Mouse (Mus musculus): ENCODE results near the gene Hoxa2. TPM values are rescaled to one million over a fixed set of nuclear protein-coding genes. Genes with fewer than 3 reads are reported as not detected.

Gene Hoxa2
- polyA plus RNA-seq, 1 experiment from 2014 or later: 0.29 TPM

DNA sequence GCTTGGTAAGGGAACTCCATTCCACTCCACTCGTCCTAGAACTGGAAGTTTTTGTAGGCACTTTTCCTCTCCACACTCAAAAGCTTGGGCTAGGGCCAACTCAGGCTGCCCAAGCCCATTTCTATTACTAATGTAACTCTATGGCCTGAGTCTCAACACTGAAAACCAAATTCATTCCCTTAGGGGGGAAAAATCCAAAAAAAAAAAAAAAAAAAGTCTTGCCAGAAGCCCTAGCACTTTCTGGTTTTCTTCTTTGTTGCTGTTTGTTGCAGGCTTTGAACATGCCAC is 2.6 kb downstream of the Hoxa2 start:
- no peaks in the 10 kb centered on the region for H3K36me3 ChIP-seq (replicated peaks)
- no peak overlapping the region for H3K27ac ChIP-seq (replicated peaks)
- peaks cover 3% of the 10 kb centered on the region; the same call in 1 of the 2 replicates for H3K4me1 ChIP-seq (replicated peaks)
- ATAC-seq (ENCODE audit: insufficient read depth): no peak
- H3K9me3 ChIP-seq (replicated peaks): no peaks in the 10 kb centered on the region
- WGBS (ENCODE audit: insufficient replicate concordance): 37% methylated on average over 1 of the region's 1 CpGs
- H3K27me3 ChIP-seq: peaks cover 98% of the 10 kb centered on the region
- H3K9ac ChIP-seq: no peak overlapping the region
- no peak overlapping the region for H3K4me3 ChIP-seq (replicated peaks)
- H3K4me2 ChIP-seq: no peak overlapping the region

DNA sequence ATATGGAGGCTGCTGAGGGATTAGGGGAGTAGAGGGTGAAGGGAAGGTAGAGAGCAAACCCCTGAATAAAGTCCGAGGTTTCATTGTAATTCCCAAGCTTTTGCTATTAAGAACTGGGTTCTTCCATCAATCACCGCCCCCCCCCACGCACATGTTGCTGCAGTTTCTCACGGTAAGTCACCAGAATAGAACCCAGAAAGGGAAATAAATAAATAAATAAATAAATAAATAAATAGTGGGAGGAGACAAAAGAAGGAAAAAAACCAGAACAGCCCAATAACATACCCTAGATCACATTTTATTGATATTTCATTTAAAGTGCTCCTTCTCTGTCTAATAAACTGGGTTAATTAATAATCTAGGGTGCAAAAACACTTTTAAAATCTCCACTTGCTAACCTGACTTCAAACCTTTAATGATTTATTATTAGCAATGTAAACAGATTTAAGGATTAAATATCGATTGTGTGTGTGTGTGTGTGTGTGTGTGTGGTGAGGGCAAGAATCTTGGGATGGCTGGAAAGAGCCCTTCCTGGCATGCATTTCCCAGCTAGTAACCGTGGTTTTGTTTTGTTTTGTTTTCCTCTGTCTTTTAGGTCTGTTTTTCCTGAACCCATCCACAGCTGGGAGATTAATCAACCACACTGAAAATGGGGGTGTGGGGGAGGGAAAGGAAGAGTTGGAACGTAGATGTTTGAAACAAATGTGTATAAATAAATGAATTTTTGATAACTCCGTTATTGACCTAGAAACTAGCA is 3.1 kb downstream of the Hoxa2 start:
- WGBS (ENCODE audit: insufficient replicate concordance): 29% methylated on average over 8 of the region's 8 CpGs
- H3K27me3 ChIP-seq: peaks cover 98% of the 10 kb centered on the region
- H3K9ac ChIP-seq: no peak overlapping the region
- no peak overlapping the region for H3K4me3 ChIP-seq (replicated peaks)
- no peak for ATAC-seq (ENCODE audit: insufficient read depth)
- no peaks in the 10 kb centered on the region for H3K9me3 ChIP-seq (replicated peaks)
- no peaks in the 10 kb centered on the region for H3K36me3 ChIP-seq (replicated peaks)
- H3K27ac ChIP-seq (replicated peaks): no peak overlapping the region
- H3K4me1 ChIP-seq (replicated peaks): peaks cover 3% of the 10 kb centered on the region; the same call in 1 of the 2 replicates
- no peak overlapping the region for H3K4me2 ChIP-seq

DNA sequence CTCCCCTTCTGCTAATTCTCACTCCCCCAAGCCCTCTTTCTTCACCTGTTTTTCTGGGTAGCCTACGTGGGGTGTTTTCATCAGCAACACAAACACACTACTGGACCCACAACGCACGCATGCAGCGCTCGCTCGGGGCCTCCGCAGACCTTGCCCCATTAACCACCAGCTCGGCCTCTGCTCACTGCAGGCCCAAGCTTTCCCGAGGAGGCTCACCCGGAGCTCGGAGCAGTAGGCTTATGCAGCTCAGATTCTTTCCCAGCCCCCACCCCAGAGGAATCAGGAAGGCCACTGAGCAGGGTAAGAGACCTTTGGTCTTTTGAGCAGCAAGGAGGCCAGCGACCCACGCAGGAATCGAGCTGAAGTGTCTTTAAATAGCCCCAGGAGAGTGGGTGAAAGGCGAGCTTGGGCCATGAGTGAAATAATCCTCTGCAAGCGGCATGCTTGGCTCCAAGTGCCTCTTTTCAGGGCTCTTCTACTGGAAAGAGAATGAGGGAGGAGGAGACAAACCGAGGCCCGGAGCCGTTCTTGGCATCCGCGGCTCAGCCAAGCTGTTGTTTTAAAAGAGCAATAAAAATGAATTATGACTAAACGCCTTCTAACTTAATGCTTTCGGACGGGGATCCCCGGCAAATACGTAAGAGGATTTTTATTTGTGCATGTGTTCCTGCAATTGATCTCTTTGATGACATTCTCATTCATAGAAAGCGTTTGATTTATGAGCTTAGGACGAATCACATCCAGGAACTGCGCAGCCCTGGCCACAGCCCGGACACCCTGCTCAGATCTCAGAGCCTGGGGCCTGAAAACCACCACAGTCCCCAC is 3.9 kb downstream of the Hoxa2 start:
- WGBS (ENCODE audit: insufficient replicate concordance): 12% methylated on average over 30 of the region's 30 CpGs
- H3K4me3 ChIP-seq (replicated peaks): no peak overlapping the region
- 0 out of 2 replicates have a peak overlapping the region, but pooled peaks have one; percentile 19 for H3K27ac ChIP-seq (replicated peaks)

DNA sequence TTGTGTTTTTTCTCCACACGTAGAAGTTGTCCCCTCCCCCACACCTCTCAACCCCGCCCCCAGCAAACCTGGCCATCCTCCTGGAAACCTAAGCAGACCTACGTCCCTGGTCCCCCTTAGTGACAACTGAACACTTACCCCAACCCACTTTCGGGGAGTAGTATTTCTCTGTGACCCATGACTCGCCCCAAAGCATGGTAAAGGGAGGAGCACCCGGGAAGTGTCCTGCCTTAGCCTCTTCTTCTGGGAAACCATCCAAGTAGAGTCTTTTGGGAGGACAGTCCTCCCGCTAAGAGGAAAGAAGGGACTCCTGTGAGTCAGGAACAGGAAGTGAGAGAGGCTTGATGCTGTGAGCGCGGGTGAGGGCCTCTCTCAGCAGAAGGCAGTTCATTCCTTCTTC is 4.7 kb downstream of the Hoxa2 start:
- peaks cover 98% of the 10 kb centered on the region for H3K27me3 ChIP-seq

More for the DNA sequence above, 3.9 kb downstream of the Hoxa2 start:
- no peak overlapping the region for H3K9ac ChIP-seq
- H3K4me1 ChIP-seq (replicated peaks): peaks cover 3% of the 10 kb centered on the region; the same call in 1 of the 2 replicates
- peak overlapping the region; percentile 23 for H3K4me2 ChIP-seq
- H3K36me3 ChIP-seq (replicated peaks): no peaks in the 10 kb centered on the region
- no peak for ATAC-seq (ENCODE audit: insufficient read depth)
- H3K9me3 ChIP-seq (replicated peaks): no peaks in the 10 kb centered on the region
- peaks cover 98% of the 10 kb centered on the region for H3K27me3 ChIP-seq

DNA sequence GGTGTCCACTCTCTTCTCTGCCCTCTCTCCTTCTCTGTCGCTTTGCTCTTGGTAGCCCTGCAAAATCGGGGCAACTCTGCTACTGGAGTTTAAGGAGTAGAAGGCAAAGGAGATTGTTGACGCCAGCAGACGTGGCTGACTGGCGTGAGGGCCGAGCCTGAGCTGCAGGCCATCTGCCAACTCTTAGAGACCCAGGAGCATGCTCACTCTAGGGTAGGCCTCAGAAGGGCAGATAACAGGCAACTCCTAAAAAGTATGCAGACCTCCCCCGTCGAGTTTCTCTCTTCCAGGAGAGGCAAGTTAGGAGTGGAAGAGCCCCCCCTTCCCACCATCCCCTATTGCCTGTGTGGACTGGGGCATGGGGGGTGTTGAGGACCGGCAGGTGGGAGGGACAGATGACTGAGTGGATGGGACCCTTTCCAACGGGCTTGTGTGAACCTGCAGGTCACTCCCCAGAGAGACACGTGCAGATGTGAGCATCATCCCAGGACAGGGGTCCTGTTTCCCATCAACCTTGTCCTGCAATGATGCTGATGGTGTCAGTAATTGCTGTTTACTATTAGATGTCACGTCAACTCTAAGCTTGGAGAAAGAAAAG is 5.4 kb downstream of the Hoxa2 start:
- H3K27ac ChIP-seq (replicated peaks): peak overlapping the region; percentile 41; the same call in 1 of the 2 replicates
- H3K4me3 ChIP-seq (replicated peaks): peak overlapping the region; percentile 56
- peaks cover 3% of the 10 kb centered on the region; the same call in 1 of the 2 replicates for H3K4me1 ChIP-seq (replicated peaks)
- no peaks in the 10 kb centered on the region for H3K36me3 ChIP-seq (replicated peaks)
- H3K9ac ChIP-seq: no peak overlapping the region
- H3K9me3 ChIP-seq (replicated peaks): no peaks in the 10 kb centered on the region
- H3K27me3 ChIP-seq: peaks cover 98% of the 10 kb centered on the region
- ATAC-seq (ENCODE audit: insufficient read depth): no peak
- WGBS (ENCODE audit: insufficient replicate concordance): 15% methylated on average over 12 of the region's 12 CpGs
- peak overlapping the region; percentile 74 for H3K4me2 ChIP-seq

More for the DNA sequence above, 4.7 kb downstream of the Hoxa2 start:
- 9% methylated on average over 9 of the region's 9 CpGs for WGBS (ENCODE audit: insufficient replicate concordance)
- Histone ChIP-seq H3K27ac (replicated peaks) (no peak overlapping the region), H3K4me1 (replicated peaks) (peaks cover 3% of the 10 kb centered on the region; the same call in 1 of the 2 replicates), H3K4me3 (replicated peaks) (no peak overlapping the region), H3K4me2 (peak overlapping the region; percentile 23; the same call in 1 of the 2 replicates), H3K9ac (no peak overlapping the region), H3K9me3 (replicated peaks) (no peaks in the 10 kb centered on the region), H3K36me3 (replicated peaks) (no peaks in the 10 kb centered on the region)
- no peak for ATAC-seq (ENCODE audit: insufficient read depth)

DNA sequence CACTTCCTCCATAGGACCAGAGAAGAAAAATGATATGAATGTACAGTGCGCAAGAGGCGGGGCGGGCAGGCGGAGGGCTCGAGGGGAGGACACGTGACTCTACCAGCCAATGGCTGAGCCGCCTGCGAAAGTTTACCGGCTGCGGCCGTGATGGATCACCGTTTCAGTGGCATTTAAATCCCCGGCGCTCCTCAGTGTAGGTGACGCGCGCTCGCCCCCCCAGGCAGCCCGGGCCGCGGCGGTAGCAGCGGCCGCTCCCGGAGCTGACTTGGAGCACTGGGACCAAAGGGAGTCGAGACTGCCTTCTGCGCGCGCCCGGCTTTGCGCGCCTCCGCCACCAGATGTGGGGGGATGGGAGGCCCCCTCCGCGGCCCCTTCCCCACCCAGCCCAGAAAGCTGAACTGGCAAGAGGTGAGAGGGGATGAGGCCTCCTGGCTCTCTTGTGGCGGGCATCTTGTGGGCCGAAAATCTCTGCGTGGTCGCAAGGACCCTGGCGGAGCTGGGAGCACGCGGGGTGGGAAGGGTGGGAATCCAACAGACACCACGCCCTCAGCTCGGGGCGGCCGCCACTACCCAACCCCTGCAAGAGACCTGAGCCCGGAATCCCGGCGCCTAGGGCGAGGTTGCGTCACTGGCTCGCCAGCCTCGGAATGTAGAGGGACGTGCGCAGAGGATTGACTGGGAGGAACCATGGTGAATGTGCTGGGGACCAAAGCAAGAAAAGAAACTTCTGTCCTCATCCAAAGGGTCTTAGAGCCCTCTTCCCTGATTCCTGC is 6.2 kb downstream of the Hoxa2 start, which contains the start of gene Hoxa1:
TSS of gene Hoxa1 (minus strand) at position 42 of the 776 bp plus-strand sequence.
- Histone ChIP-seq H3K36me3 (replicated peaks) (no peaks in the 10 kb centered on the region), H3K9me3 (replicated peaks) (no peaks in the 10 kb centered on the region), H3K4me1 (replicated peaks) (peaks cover 3% of the 10 kb centered on the region; the same call in 1 of the 2 replicates), H3K27me3 (peaks cover 98% of the 10 kb centered on the region), H3K9ac (no peak within 1 kb of the TSS), H3K27ac (replicated peaks) (peak within 1 kb of the TSS; percentile 41; the same call in 1 of the 2 replicates), H3K4me3 (replicated peaks) (peak within 1 kb of the TSS; percentile 56), H3K4me2 (peak within 1 kb of the TSS; percentile 74)
- peak; percentile 61; the same call in 1 of the 2 replicates for ATAC-seq (ENCODE audit: insufficient read depth)
- under 1% methylated on average over 55 of the region's 55 CpGs for WGBS (ENCODE audit: insufficient replicate concordance)

DNA sequence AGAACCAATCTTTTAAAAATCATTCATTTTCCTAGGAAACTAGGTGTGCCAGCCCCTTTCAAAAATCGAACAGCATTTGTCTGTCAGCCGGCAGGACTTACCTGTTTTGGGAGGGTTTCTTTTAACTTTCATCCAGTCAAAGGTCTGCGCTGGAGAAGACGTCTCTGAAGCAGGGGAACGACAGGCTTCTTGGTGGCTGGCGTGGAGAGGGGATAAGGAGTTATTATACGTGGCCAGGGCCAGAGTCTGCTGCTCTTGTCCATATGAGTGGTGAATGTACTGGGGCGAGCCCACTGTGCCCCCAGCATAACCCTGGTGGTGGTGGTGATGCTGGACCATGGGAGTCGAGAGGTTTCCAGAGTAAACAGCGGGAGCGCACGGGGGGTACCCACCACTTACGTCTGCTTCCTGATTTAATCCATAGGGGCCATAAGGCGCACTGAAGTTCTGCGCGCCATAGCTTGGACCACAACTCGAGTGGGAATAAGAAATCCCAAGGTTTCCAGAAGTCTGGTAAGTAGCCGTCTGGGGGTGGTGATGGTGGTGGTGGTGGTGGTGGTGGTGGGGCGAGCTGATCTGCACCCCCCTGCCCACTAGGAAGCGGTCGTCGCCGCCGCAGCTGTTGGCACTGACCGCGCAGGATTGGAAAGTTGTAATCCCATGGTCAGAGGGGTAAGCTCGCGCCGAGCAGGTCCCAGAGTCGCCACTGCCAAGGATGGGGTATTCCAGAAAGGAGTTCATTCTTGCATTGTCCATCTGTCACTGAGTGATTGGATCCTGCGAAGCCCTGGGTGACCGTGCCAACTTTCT is 7.0 kb downstream of the Hoxa2 start:
- Histone ChIP-seq H3K27ac (replicated peaks) (no peak overlapping the region), H3K4me1 (replicated peaks) (peaks cover 3% of the 10 kb centered on the region; the same call in 1 of the 2 replicates), H3K4me2 (peak overlapping the region; percentile 74), H3K9ac (no peak overlapping the region), H3K27me3 (peaks cover 98% of the 10 kb centered on the region), H3K36me3 (replicated peaks) (no peaks in the 10 kb centered on the region), H3K4me3 (replicated peaks) (peak overlapping the region; percentile 56), H3K9me3 (replicated peaks) (no peaks in the 10 kb centered on the region)
- no peak for ATAC-seq (ENCODE audit: insufficient read depth)
- WGBS (ENCODE audit: insufficient replicate concordance): 1% methylated on average over 32 of the region's 32 CpGs

DNA sequence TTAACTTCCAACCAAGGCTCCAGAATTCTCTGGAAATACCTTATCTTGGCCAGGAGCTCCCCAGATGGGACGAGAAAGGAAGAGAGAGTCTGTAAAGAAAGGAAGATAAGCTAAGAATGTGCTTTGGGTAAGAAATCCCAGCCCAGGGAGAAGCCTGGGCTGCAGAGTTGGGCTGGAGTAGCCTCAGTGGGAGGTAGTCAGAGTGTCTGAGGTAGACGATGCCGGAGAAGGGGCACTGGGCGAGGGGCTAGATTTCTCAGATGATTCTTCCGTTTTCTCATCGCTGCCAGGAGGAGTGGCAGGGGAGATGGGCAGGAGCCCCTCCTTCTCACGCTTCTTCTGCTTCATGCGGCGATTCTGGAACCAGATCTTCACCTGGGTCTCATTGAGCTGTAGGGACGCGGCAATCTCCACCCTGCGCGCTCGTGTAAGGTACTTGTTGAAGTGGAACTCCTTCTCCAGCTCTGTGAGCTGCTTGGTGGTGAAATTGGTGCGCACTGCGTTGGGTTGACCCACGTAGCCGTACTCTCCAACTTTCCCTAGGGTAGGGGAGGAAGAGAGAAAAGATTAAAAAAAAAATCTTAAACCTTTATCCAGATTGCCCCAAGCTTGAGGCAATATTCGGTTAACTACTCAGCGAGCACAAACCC is 8.0 kb downstream of the Hoxa2 start:
- H3K36me3 ChIP-seq (replicated peaks): no peaks in the 10 kb centered on the region
- H3K9ac ChIP-seq: no peak overlapping the region
- H3K4me2 ChIP-seq: no peak overlapping the region; the same call in 1 of the 2 replicates
- no peak for ATAC-seq (ENCODE audit: insufficient read depth)
- no peaks in the 10 kb centered on the region for H3K9me3 ChIP-seq (replicated peaks)
- H3K27ac ChIP-seq (replicated peaks): no peak overlapping the region
- H3K4me3 ChIP-seq (replicated peaks): no peak overlapping the region
- peaks cover 98% of the 10 kb centered on the region for H3K27me3 ChIP-seq
- WGBS (ENCODE audit: insufficient replicate concordance): 4% methylated on average over 20 of the region's 20 CpGs
- peaks cover 3% of the 10 kb centered on the region; the same call in 1 of the 2 replicates for H3K4me1 ChIP-seq (replicated peaks)

DNA sequence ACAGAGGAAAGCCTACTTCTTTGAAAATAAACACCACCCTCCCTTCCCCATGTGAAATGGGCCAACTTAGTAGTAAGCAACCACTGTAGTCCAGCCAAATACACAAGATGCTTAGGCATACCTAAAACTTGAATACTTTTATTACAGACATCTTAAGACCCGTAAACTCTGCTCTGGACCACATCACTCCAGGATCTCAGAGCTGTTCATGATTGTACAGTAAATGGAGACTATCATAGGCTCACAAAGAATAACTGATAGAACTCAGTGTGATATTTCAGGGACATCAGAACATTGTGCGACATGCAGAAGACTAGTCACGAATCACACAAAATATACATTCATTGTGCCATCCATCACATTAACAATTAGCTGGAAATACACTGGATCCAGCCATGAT is 9.2 kb downstream of the Hoxa2 start:
- H3K4me3 ChIP-seq (replicated peaks): no peak overlapping the region
- 59% methylated on average over 3 of the region's 3 CpGs for WGBS (ENCODE audit: insufficient replicate concordance)
- no peak overlapping the region for H3K27ac ChIP-seq (replicated peaks)
- H3K9ac ChIP-seq: no peak overlapping the region
- H3K4me1 ChIP-seq (replicated peaks): peaks cover 3% of the 10 kb centered on the region; the same call in 1 of the 2 replicates
- H3K4me2 ChIP-seq: no peak overlapping the region
- no peak for ATAC-seq (ENCODE audit: insufficient read depth)
- no peaks in the 10 kb centered on the region for H3K36me3 ChIP-seq (replicated peaks)
- no peaks in the 10 kb centered on the region for H3K9me3 ChIP-seq (replicated peaks)
- peaks cover 99% of the 10 kb centered on the region for H3K27me3 ChIP-seq
